In genomic region chrX:75095369-75096162, GRCm38 (mm10) we compare ENCODE assay signal across 8 mouse cellular contexts. TPM values are rescaled to one million over a fixed set of nuclear protein-coding genes. Genes with fewer than 3 reads are reported as not detected.
DNase-seq lines count a peak whose midpoint lies in the region; ATAC-seq lines count a peak whose summit lies in the region.

Dkc1 (plus strand) TSS chrX:75095854.

- intact Hi-C loops in gastrocnemius, postnatal 14 days (cut with DNase I; ENCODE audit: low total_unique reads): no loop called here
- intact Hi-C loops in left cerebral cortex, postnatal 10 days (cut with DNase I): no loop called here

- ATAC-seq in inflammation-experienced regulatory T-cells, adult 6 months: peak; percentile 96
- ATAC-seq in megakaryocyte-erythroid progenitor cell, adult 5-6 weeks (replicated peaks; ENCODE audit: low FRiP score, low TSS enrichment, poor library complexity, severe bottlenecking): peak; percentile 99

- DNase-seq in adrenal gland, adult (ENCODE audit: inconsistent age in 2 of 2, low spot score in 1 of 2): peak; percentile 94 to 96
- DNase-seq in embryo, embryonic 10.5 days (ENCODE audit: low spot score): peak; percentile 90
- peak; percentile 92 for DNase-seq in gastrocnemius, postnatal 14 days
- DNase-seq in left cerebral cortex, postnatal 10 days (ENCODE audit: extremely low spot score in 1 of 2, low spot score in 2 of 2): peak; percentile 87 to 91
- peak; percentile 85 for DNase-seq in right cerebral cortex, postnatal 25 days
- peak; percentile 86 to 88 for DNase-seq in urinary bladder, postnatal 4 days (ENCODE audit: low spot score in 2 of 2)

RNA-seq across cellular contexts. Expression of gene Dkc1, which starts in this region (rescaled TPM):
- total RNA-seq in gastrocnemius, postnatal 14 days (2021): 10 to 100 TPM; 25.4 to 31.2 TPM
- polyA plus RNA-seq in inflammation-experienced regulatory T-cells, adult 6 months (2017; shearing (Covaris generic)): 100 to 1,000 TPM; 109 to 161 (median 124) TPM
- 10 to 100 TPM; 24.7 to 25.1 TPM for total RNA-seq in left cerebral cortex, postnatal 10 days (2021)
- total RNA-seq in megakaryocyte-erythroid progenitor cell, adult 5-6 weeks (2014; fragmentation: Nextera tagmentation): 191 and 232 TPM in 2 replicates
- total RNA-seq in megakaryocyte-erythroid progenitor cell, adult 5-6 weeks (2017): 488 and 519 TPM in 2 replicates

Comparison
In these comparisons a context has a peak if more than half of its experiments do, and no peak if none do; other contexts are left out.
1. Peak in every context shown above with its lines: DNase-seq and ATAC-seq.
2. RNA of gene Dkc1 (total RNA-seq): 191 to 519 TPM in megakaryocyte-erythroid progenitor cell, adult 5-6 weeks; 25.4 to 31.2 TPM in gastrocnemius, postnatal 14 days and 24.7 to 25.1 TPM in left cerebral cortex, postnatal 10 days; every median in the first group is over 4 times any median in the second.